Mouse (Mus musculus): ENCODE measurements around the gene Rxfp3.

DNA sequence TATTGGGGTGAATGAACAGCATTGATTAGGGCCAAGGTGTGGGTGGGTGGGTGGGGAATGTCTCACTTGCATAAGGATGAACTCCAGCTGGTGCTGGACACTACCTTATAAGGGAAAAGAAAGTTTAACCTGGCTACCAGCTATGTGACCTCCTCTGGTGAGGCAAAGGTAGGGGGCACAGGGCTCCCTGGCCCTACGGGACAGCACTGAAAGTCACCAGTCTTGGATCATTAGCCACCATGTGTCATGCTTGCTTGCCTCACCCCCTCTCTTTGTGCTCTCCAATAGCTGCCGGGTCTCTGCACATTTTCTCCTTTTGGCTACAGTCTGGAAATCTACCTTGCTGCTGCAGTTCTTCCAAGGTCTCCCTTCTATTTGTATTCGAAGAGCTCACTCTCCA lies 7.6 kb downstream of the Rxfp3 start:
- no peak for TF ChIP-seq CTCF (IDR thresholded peaks at IDR 0.05; ENCODE audit: control insufficient read depth, insufficient read depth, insufficient replicate concordance, low read depth, low read length)
- no peak for TF ChIP-seq POLR2A (IDR thresholded peaks at IDR 0.05; ENCODE audit: control insufficient read depth, low read depth, low read length)
